Mouse (Mus musculus) CD8-positive naive resting alpha-beta T cell, adult 57 days (primary cell): ENCODE measurements around the gene Alpk1. TPM values are rescaled to one million over a fixed set of nuclear protein-coding genes. Genes with fewer than 3 reads are reported as not detected.

Experiments used
- total RNA-seq: library from RNA; stranded (reverse); gene quantifications from one replicate; pipeline ENCODE4 v1.2.4, GENCODE M21; 2023

Alpk1 gene
- 4.8 TPM for total RNA-seq

GRCm38 (mm10) chr3:127780021-127780644, at the start of gene Alpk1:
Gene Alpk1 (minus strand): TSS chr3:127780527.

DNA sequence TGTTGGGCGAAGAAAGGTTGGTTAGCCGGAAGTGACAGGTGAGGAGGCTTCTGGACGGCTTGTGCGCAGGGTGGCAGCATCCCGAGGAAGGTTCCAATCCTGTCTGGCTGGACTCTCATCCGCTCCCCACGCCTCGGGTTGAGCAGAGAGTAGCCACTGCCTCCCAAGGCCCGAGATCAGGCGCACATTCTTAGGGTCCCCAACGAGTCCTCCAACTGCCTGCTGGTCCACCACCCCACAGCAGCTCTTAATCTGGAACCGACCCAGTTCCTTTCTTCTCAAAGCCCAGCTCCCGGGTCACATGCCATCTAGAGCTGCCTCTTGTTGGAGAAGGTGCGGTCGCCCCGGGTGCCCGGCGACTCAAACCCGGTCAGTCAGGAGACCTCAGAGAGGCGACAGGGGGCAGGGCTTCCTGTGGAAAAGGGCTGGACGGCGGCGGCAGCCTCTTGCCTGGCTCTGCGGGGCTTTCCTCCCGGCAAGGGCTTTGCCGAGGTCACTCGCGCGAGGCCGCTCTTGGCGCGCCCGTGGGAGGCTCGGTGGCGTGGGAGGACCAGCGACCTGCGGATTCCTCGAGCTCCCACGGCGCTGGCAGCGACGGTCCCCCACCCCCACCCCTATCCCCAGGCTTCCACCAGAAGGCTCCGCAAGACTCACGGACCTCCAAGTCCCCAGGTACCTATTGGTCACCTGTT, 9.3 kb upstream of the Alpk1 start, which contains the start of gene Tifa:
Tifa (plus strand) TSS at position 306 of the 692 bp plus-strand sequence.

DNA sequence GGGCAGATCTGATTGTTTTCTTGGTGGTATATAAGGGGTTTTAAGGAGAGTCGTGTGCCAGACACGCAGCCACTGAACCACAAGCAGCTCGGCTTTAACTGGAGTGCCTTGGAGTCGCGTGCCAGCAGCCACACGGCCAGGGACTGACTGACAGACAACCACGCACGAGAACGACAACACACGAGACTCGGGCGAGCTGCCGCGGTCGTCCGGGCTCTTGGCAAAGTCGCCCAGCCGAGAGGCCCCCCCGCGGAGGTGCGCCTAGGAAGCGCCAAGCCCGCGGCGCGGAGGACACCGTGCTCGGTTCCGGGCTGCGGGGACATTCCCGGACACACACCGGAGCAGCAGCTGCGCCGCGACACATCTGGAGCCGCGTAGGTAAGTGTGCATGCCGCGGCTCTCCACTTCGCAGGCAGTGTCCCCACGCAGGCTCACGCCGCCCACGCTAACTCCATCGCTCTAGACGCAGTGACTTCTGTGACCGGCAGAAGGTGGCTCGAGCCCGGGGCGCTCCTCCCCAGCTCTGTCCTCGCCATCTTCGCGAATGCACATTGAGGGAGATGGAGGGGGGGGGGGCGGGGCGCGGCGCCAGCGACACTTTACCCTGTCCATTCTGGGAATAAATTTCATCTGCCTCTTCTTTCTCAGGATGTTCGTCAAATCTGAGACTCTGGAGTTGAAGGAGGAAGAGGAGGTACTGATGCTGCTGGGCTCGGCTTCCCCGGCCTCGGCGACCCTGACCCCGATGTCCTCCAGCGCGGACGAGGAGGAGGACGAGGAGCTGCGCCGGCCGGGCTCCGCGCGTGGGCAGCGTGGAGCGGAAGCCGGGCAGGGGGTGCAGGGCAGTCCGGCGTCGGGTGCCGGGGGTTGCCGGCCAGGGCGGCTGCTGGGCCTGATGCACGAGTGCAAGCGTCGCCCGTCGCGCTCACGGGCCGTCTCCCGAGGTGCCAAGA, 147.0 kb downstream of the Alpk1 start, which contains the start of gene Neurog2:
Neurog2 (plus strand) TSS at position 56 of the 953 bp plus-strand sequence.

Other genes with a start within 250 kb of the Alpk1 start
- gene Larp7, start 227.2 kb downstream of the Alpk1 start, total RNA-seq: 40.2 TPM
- gene Zgrf1, start 227.0 kb downstream of the Alpk1 start, total RNA-seq: 9.0 TPM
- not detected for gene Neurog2, start 147.4 kb downstream of the Alpk1 start, total RNA-seq
- gene Tifa, start 9.3 kb upstream of the Alpk1 start, total RNA-seq: 3.7 TPM
- 72.7 TPM for gene Ap1ar, start 57.0 kb upstream of the Alpk1 start, total RNA-seq
- gene Fam241a, start 115.8 kb upstream of the Alpk1 start, total RNA-seq: 66.3 TPM